Mouse (Mus musculus): ENCODE measurements at regions not wholly inside any gene's neighbourhood (a gene's known extent, or its start where the extent isn't known, plus 50 kb on each side); places are given as distances from the start of the nearest gene placed in this dataset.

DNA sequence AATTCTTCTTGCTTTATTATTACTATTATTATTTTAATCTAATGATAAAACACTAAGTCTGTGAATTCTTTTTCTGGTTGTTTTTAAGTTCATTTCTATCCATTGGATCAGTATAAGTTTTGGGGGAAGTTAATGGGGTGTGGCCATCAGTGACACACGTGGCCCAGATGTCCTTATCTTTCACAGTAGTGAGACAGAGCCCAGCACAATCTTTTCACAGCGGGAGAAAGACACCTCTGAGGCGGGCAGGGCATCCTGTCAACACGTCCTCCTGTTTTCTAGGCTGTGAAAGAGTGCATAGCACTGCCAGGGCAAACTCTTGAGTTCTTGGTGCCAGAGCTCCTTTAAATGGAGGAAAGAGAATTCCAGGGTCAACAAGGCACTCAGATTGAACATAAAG, 162.1 kb downstream of the Ifng start:
- 33% methylated on average over 4 of the region's 4 CpGs for WGBS
- Histone ChIP-seq H3K36me3 (ENCODE audit: insufficient read depth) (no peaks in the 10 kb centered on the region), H3K27ac (ENCODE audit: low read depth) (no peak overlapping the region), H3K4me1 (ENCODE audit: insufficient read depth) (no peaks in the 10 kb centered on the region), H3K27me3 (ENCODE audit: insufficient read depth, low read length) (no peaks in the 10 kb centered on the region), H3K9me3 (ENCODE audit: low read depth, low read length) (no peaks in the 10 kb centered on the region), H3K4me2 (no peak overlapping the region), H3K4me3 (ENCODE audit: low read depth, low read length) (no peak overlapping the region), H3K9ac (no peak overlapping the region)
- no peak for DNase-seq
- no peak for TF ChIP-seq CTCF (IDR thresholded peaks at IDR 0.05; ENCODE audit: low read depth)
- no peak for ATAC-seq (ENCODE audit: insufficient read depth)

DNA sequence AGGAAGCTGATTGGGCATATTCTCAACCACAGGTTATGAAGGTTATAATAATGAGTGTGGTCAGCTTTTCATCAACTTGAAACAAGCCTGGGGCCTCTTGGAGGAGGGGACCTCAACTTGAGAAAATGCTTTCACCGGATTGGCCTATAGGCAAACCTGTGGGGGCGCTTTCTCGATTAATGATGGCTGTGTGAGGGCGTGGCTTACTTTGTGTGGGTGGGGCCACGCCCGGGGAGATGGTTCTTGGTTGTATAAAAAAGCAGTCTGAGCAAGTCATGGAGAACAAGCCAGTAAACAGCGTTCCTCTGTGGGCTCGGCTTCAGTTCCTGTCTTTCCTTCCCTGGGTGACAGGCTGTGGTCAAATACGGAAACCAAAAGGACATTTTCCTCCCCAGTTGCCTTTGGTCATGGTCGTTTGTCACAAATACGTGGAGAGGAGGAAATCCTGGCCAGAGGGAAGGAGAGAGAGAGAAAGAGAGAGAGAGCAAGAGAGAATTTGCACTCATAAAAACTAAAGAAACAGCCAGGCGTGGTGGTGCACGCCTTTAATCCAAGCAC, 163.1 kb downstream of the Ifng start:
- no peaks in the 10 kb centered on the region for H3K27me3 ChIP-seq (ENCODE audit: insufficient read depth, low read length)
- H3K36me3 ChIP-seq (ENCODE audit: insufficient read depth), result no peaks in the 10 kb centered on the region
- no peak overlapping the region for H3K9ac ChIP-seq
- DNase-seq, result no peak
- no peaks in the 10 kb centered on the region for H3K9me3 ChIP-seq (ENCODE audit: low read depth, low read length)
- H3K4me3 ChIP-seq (ENCODE audit: low read depth, low read length), result no peak overlapping the region
- no peak for TF ChIP-seq CTCF (IDR thresholded peaks at IDR 0.05; ENCODE audit: low read depth)
- ATAC-seq (ENCODE audit: insufficient read depth), result no peak
- WGBS, result 83% methylated on average over 13 of the region's 13 CpGs
- no peak overlapping the region for H3K27ac ChIP-seq (ENCODE audit: low read depth)
- H3K4me1 ChIP-seq (ENCODE audit: insufficient read depth), result no peaks in the 10 kb centered on the region
- H3K4me2 ChIP-seq, result no peak overlapping the region

DNA sequence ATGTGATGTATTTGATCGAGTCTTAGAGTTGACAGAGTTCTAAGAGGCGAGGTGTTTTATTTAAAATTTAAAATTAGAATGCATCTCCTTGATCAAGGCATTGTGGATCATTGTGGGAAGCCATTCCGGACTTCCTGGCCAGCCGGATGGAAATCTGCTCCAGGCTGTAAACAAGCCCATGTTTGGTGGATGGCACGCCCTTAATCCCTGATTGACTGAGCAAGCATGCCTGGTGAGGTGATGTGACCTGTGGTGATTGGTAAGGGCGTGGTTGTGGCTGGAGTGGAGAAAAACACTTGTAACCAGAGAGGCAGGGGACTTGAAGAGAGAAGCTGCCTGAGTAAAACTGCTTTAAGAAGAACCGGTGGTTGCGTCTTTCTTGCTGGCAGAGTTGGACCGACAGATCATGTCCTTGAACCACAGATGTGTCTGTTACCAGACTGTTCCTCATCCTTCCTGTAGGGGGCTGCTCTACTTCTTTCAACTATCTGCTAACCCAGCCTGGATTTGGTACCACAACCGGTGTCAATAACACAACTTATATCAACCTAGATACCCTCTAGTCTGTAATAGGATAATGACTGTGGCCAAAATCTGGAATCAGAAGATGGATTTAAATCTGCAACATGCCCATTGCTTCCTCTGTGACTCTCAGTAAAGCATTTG, 164.4 kb downstream of the Ifng start:
- Histone ChIP-seq H3K4me2 (no peak overlapping the region), H3K36me3 (ENCODE audit: insufficient read depth) (no peaks in the 10 kb centered on the region), H3K27ac (ENCODE audit: low read depth) (no peak overlapping the region), H3K9ac (no peak overlapping the region), H3K4me3 (ENCODE audit: low read depth, low read length) (no peak overlapping the region), H3K9me3 (ENCODE audit: low read depth, low read length) (no peaks in the 10 kb centered on the region), H3K4me1 (ENCODE audit: insufficient read depth) (no peaks in the 10 kb centered on the region), H3K27me3 (ENCODE audit: insufficient read depth, low read length) (no peaks in the 10 kb centered on the region)
- WGBS, result 86% methylated on average over 10 of the region's 10 CpGs
- DNase-seq (no peak), ATAC-seq (ENCODE audit: insufficient read depth) (no peak)
- 0 out of 2 replicates have a peak, but pooled peaks have one; percentile 15 for TF ChIP-seq CTCF (IDR thresholded peaks at IDR 0.05; ENCODE audit: low read depth)

DNA sequence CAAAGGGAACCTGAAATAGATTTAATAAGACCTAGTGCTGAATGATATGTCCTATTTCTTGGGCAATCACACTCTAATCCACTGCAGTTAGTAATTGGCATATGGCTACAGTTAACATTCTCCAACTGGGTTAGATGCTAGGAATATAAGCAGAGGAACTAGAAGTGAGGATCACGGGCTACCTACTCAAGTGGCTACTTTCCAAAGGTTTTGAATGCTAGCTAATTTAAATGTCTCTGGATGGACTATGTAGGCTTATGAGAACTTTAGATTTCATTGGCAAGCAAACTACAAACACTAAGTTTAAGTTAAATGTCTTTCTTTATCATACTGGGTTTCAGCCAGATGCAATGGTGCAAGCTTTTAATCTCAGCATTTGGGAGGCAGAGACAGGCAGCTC, 166.6 kb downstream of the Ifng start:
- H3K9me3 ChIP-seq (ENCODE audit: low read depth, low read length), result no peaks in the 10 kb centered on the region
- TF ChIP-seq CTCF (IDR thresholded peaks at IDR 0.05; ENCODE audit: low read depth), result no peak
- no peaks in the 10 kb centered on the region for H3K4me1 ChIP-seq (ENCODE audit: insufficient read depth)
- ATAC-seq (ENCODE audit: insufficient read depth) (no peak), DNase-seq (no peak)
- no peaks in the 10 kb centered on the region for H3K36me3 ChIP-seq (ENCODE audit: insufficient read depth)
- H3K27me3 ChIP-seq (ENCODE audit: insufficient read depth, low read length), result no peaks in the 10 kb centered on the region
- WGBS, result 81% methylated on average over 1 of the region's 1 CpGs
- H3K4me2 ChIP-seq, result no peak overlapping the region
- no peak overlapping the region for H3K27ac ChIP-seq (ENCODE audit: low read depth)
- no peak overlapping the region for H3K4me3 ChIP-seq (ENCODE audit: low read depth, low read length)
- H3K9ac ChIP-seq, result no peak overlapping the region

DNA sequence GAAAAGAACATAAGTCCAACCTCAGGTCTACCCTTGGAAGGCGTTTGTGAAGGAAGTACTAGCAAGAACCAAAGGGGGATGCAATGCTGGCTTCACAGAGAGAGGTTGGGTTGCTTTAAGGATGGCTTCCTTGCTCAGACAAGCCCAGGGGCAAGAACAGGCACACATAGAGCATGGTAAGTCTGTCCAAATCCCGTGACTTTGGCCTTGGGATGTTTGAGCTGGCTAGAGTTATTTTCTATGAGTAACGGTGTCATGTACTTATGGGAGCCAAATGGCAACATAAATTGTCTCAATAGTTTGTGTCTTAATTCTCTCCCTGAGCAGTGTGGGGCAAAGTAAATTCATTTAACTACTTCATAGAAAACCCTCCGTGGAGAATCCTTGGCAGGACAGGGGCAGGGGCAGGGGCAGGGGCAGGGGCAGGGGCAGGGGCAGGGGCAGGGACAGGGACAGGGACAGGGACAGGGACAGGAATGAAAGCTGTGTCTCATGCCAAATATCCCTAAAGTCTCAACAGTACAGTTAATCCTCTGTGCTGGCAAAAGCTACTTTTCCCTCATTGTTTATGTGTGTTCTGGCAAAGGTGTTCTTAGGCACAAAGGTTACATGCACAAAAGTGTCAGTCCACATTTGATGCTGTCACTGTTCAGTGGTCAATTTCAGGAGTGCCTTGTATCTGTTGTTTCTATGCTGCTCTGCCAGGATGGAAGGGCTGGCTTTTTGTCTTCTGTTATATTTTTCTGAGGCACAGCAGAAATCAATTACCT, 167.7 kb downstream of the Ifng start:
- Histone ChIP-seq H3K4me2 (no peak overlapping the region), H3K4me3 (ENCODE audit: low read depth, low read length) (no peak overlapping the region), H3K4me1 (ENCODE audit: insufficient read depth) (no peaks in the 10 kb centered on the region), H3K27me3 (ENCODE audit: insufficient read depth, low read length) (no peaks in the 10 kb centered on the region), H3K27ac (ENCODE audit: low read depth) (no peak overlapping the region), H3K36me3 (ENCODE audit: insufficient read depth) (no peaks in the 10 kb centered on the region), H3K9me3 (ENCODE audit: low read depth, low read length) (no peaks in the 10 kb centered on the region), H3K9ac (no peak overlapping the region)
- WGBS, result 60% methylated on average over 4 of the region's 4 CpGs
- no peak for ATAC-seq (ENCODE audit: insufficient read depth)
- TF ChIP-seq CTCF (IDR thresholded peaks at IDR 0.05; ENCODE audit: low read depth), result no peak
- DNase-seq, result no peak

DNA sequence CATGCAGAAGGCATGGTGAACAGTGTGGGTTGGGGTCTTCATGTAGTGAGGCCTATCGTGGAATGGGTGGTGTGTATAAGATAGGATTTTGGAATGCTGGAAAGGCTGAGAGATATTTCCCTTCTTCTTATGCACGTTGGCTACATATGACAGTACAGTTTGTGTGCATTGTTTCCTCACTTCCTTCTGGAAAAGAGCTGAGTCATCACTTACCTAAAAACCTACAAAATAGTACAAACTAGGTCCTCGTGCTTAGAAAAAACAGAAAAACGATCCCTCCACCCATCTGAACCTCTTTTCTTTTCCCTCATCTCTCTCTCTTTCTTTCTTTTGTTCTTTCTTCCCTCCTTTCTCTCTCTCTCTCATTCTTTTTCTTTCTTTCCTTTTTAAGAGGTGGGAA, 168.3 kb downstream of the Ifng start:
- Histone ChIP-seq H3K4me2 (no peak overlapping the region), H3K36me3 (ENCODE audit: insufficient read depth) (no peaks in the 10 kb centered on the region), H3K4me1 (ENCODE audit: insufficient read depth) (no peaks in the 10 kb centered on the region), H3K9ac (no peak overlapping the region), H3K4me3 (ENCODE audit: low read depth, low read length) (no peak overlapping the region), H3K27ac (ENCODE audit: low read depth) (no peak overlapping the region), H3K9me3 (ENCODE audit: low read depth, low read length) (no peaks in the 10 kb centered on the region), H3K27me3 (ENCODE audit: insufficient read depth, low read length) (no peaks in the 10 kb centered on the region)
- ATAC-seq (ENCODE audit: insufficient read depth) (no peak), DNase-seq (no peak)
- WGBS, result 58% methylated on average over 4 of the region's 4 CpGs
- TF ChIP-seq CTCF (IDR thresholded peaks at IDR 0.05; ENCODE audit: low read depth), result no peak

DNA sequence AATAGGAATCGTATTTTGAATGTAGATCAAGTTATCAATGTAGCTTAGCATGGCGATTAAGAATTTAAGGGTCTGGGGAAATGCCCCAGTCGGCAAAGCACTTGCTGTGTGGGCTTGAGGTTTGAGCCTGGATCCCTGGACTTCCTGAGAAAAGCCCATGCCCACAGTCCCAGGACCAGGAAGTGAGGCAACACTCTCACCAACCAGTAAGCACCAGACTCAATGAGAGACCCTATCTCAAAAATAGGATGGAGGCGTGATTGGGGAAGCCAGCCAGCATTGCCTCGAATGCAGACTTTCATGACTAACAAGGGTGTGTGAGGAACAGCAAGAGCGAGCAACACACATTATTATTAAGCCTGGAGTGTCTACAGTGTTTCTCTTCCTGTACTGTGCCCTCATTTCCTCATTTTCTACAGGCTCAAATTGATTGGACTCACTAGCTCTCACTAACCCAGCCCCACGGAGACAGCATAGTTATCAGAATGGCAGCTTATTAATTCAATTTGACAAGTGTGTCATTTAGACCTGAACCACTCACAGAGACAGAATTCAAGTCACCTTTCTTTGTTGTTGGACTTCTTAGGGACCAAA, 170.1 kb downstream of the Ifng start:
- no peak for TF ChIP-seq CTCF (IDR thresholded peaks at IDR 0.05; ENCODE audit: low read depth)
- Histone ChIP-seq H3K4me1 (ENCODE audit: insufficient read depth) (no peaks in the 10 kb centered on the region), H3K27me3 (ENCODE audit: insufficient read depth, low read length) (no peaks in the 10 kb centered on the region), H3K36me3 (ENCODE audit: insufficient read depth) (no peaks in the 10 kb centered on the region), H3K4me2 (no peak overlapping the region), H3K9ac (no peak overlapping the region), H3K4me3 (ENCODE audit: low read depth, low read length) (no peak overlapping the region), H3K9me3 (ENCODE audit: low read depth, low read length) (no peaks in the 10 kb centered on the region), H3K27ac (ENCODE audit: low read depth) (no peak overlapping the region)
- DNase-seq (no peak), ATAC-seq (ENCODE audit: insufficient read depth) (no peak)
- WGBS, result 73% methylated on average over 7 of the region's 7 CpGs

Data from lung, embryonic 14.5 days (tissue).